Mouse (Mus musculus) midbrain, embryonic 11.5 days (tissue): ENCODE data around the gene Pars2. TPM values are rescaled to one million over a fixed set of nuclear protein-coding genes. Genes with fewer than 3 reads are reported as not detected.

Source experiments
- ATAC-seq: fragments of 200-750 bp; cut with Nextera tagmentation; 2 replicates; pipeline ENCODE4 v1.8.0; 2017; ENCODE audit warnings: moderate TSS enrichment, moderate library complexity; ENCODE audit not compliant: low FRiP score
- DNase-seq: peaks from one replicate; pipeline ENCODE4 v3.0.0; 2015; ENCODE audit warnings: low spot score; ENCODE audit errors: missing footprints
- H3K27ac ChIP-seq: fragments of 300-500 bp; sonication (generic); 2 replicates; pipeline ENCODE4 v1.5.1; 2014; ENCODE audit warnings: low read depth, low read length
- H3K27me3 ChIP-seq: fragments of 300-500 bp; sonication (generic); 2 replicates; pipeline ENCODE4 v1.6.1; 2014; ENCODE audit warnings: mild to moderate bottlenecking, low read length, moderate library complexity, mixed read lengths; ENCODE audit not compliant: control insufficient read depth, insufficient read depth
- H3K36me3 ChIP-seq: fragments of 300-500 bp; sonication (generic); 2 replicates; pipeline ENCODE4 v1.6.1; 2014; ENCODE audit warnings: mild to moderate bottlenecking, low read length, moderate library complexity, mixed read lengths; ENCODE audit not compliant: control insufficient read depth, insufficient read depth
- H3K4me1 ChIP-seq: fragments of 300-500 bp; sonication (generic); 2 replicates; pipeline ENCODE4 v1.6.1; 2014; ENCODE audit warnings: low read length; ENCODE audit not compliant: control insufficient read depth, insufficient read depth
- H3K4me2 ChIP-seq: fragments of 300-500 bp; sonication (generic); 2 replicates; pipeline ENCODE4 v1.6.1; 2014; ENCODE audit warnings: mild to moderate bottlenecking, moderate library complexity
- H3K4me3 ChIP-seq: fragments of 300-500 bp; sonication (generic); 2 replicates; pipeline ENCODE4 v1.5.1; 2014; ENCODE audit warnings: low read depth, low read length
- H3K9ac ChIP-seq: fragments of 300-500 bp; sonication (generic); 2 replicates; pipeline ENCODE4 v1.6.1; 2014; ENCODE audit warnings: low read length
- H3K9me3 ChIP-seq: fragments of 300-500 bp; sonication (generic); 2 replicates; pipeline ENCODE4 v1.6.1; 2016; ENCODE audit warnings: low read length; ENCODE audit not compliant: control insufficient read depth
- WGBS: fragments of 180-500 bp; shearing (Covaris S2); extraction: QIAGEN DNeasy Blood & Tissue Kit; methylation state at CpG from one replicate; pipeline ENCODE4 v1.1.7; 2014; 5-methylcytosine and 5-hydroxymethylcytosine counted together
- polyA plus RNA-seq: library from polyadenylated mRNA; unstranded; fragments of >200 nt; fragmentation: Nextera tagmentation; extraction: Ambion mirVana; gene quantifications from 2 replicates; pipeline ENCODE4 v1.2.1, GENCODE M21; 2014

Pars2 gene
- polyA plus RNA-seq, 1 experiment from 2014 or later, result 12.4 TPM

GRCm38 (mm10) chr4:106617056-106617455 is 33.8 kb upstream of the Pars2 start, which contains the start of gene Lexm:
Lexm (minus strand) TSS chr4:106617241.
- Histone ChIP-seq H3K9ac (peak within 1 kb of the TSS; percentile 7; the same call in 1 of the 2 replicates), H3K4me2 (peak within 1 kb of the TSS; percentile 33), H3K27ac (no peak within 1 kb of the TSS), H3K4me3 (peak within 1 kb of the TSS; percentile 8; the same call in 1 of the 2 replicates), H3K27me3 (peaks cover 6% of the 10 kb centered on the region), H3K4me1 (peaks cover 4% of the 10 kb centered on the region; the same call in 1 of the 2 replicates), H3K36me3 (no peaks in the 10 kb centered on the region), H3K9me3 (no peaks in the 10 kb centered on the region)
- under 1% methylated on average over 18 of the region's 19 CpGs for WGBS
- DNase-seq (peak; percentile 85), ATAC-seq (no peak; the same call in 1 of the 2 replicates)

- Histone ChIP-seq H3K9me3 (no peaks in the 10 kb centered on the region), H3K36me3 (no peaks in the 10 kb centered on the region), H3K9ac (no peak overlapping the region), H3K4me2 (no peak overlapping the region), H3K27ac (no peak overlapping the region), H3K4me3 (no peak overlapping the region), H3K4me1 (peaks cover 4% of the 10 kb centered on the region; the same call in 1 of the 2 replicates), H3K27me3 (peaks cover 21% of the 10 kb centered on the region)
- ATAC-seq (no peak), DNase-seq (no peak)
- WGBS, result 78% methylated on average over 4 of the region's 4 CpGs
Observed at GRCm38 (mm10) chr4:106618898-106619297, 32.0 kb upstream of the Pars2 start.

GRCm38 (mm10) chr4:106621428-106621827 is 29.4 kb upstream of the Pars2 start:
- Histone ChIP-seq H3K36me3 (no peaks in the 10 kb centered on the region), H3K27me3 (peaks cover 21% of the 10 kb centered on the region), H3K4me3 (no peak overlapping the region), H3K27ac (no peak overlapping the region), H3K9me3 (no peaks in the 10 kb centered on the region), H3K4me1 (peaks cover 4% of the 10 kb centered on the region; the same call in 1 of the 2 replicates), H3K9ac (no peak overlapping the region), H3K4me2 (no peak overlapping the region)
- DNase-seq (no peak), ATAC-seq (no peak)
- WGBS, result 75% methylated on average over 3 of the region's 3 CpGs

GRCm38 (mm10) chr4:106622030-106622493 is 28.8 kb upstream of the Pars2 start, which contains the start of gene Ttc22:
Ttc22 (plus strand) TSS chr4:106622432.
- H3K4me3 ChIP-seq, result no peak within 1 kb of the TSS
- 31% methylated on average over 16 of the region's 16 CpGs for WGBS
- H3K9ac ChIP-seq, result no peak within 1 kb of the TSS
- no peak within 1 kb of the TSS for H3K4me2 ChIP-seq
- H3K27me3 ChIP-seq, result peaks cover 21% of the 10 kb centered on the region
- H3K4me1 ChIP-seq, result peaks cover 2% of the 10 kb centered on the region; the same call in 1 of the 2 replicates
- no peak for ATAC-seq
- no peaks in the 10 kb centered on the region for H3K36me3 ChIP-seq
- no peak within 1 kb of the TSS for H3K27ac ChIP-seq
- no peaks in the 10 kb centered on the region for H3K9me3 ChIP-seq
- DNase-seq, result peak; percentile 76

- Histone ChIP-seq H3K9ac (no peak overlapping the region), H3K36me3 (no peaks in the 10 kb centered on the region), H3K27ac (no peak overlapping the region), H3K4me1 (no peaks in the 10 kb centered on the region), H3K4me2 (no peak overlapping the region), H3K27me3 (peaks cover 21% of the 10 kb centered on the region), H3K9me3 (no peaks in the 10 kb centered on the region), H3K4me3 (no peak overlapping the region)
- DNase-seq (peak; percentile 75), ATAC-seq (no peak)
- WGBS, result 31% methylated on average over 28 of the region's 28 CpGs
Observed at GRCm38 (mm10) chr4:106622712-106623111, 28.2 kb upstream of the Pars2 start.

- no peak for ATAC-seq
- H3K27me3 ChIP-seq, result peaks cover 21% of the 10 kb centered on the region
- WGBS, result 89% methylated on average over 10 of the region's 10 CpGs
Observed at GRCm38 (mm10) chr4:106624271-106624670, 26.6 kb upstream of the Pars2 start.

GRCm38 (mm10) chr4:106627809-106628208 is 23.1 kb upstream of the Pars2 start:
- ATAC-seq (no peak), DNase-seq (peak; percentile 70)
- no peak overlapping the region for H3K9ac ChIP-seq
- no peak overlapping the region for H3K27ac ChIP-seq
- no peak overlapping the region for H3K4me3 ChIP-seq
- no peaks in the 10 kb centered on the region for H3K36me3 ChIP-seq
- no peaks in the 10 kb centered on the region for H3K9me3 ChIP-seq
- peaks cover 7% of the 10 kb centered on the region for H3K27me3 ChIP-seq
- H3K4me1 ChIP-seq, result 0 out of 2 replicates have a peak, but pooled peaks cover 2% of the 10 kb centered on the region
- no peak overlapping the region for H3K4me2 ChIP-seq
- 80% methylated on average over 5 of the region's 5 CpGs for whole genome bisulfite sequencing

More at GRCm38 (mm10) chr4:106624271-106624670, 26.6 kb upstream of the Pars2 start:
- H3K4me3 ChIP-seq, result no peak overlapping the region
- H3K4me2 ChIP-seq, result no peak overlapping the region
- H3K4me1 ChIP-seq, result no peaks in the 10 kb centered on the region
- no peak overlapping the region for H3K9ac ChIP-seq
- no peak overlapping the region for H3K27ac ChIP-seq
- no peaks in the 10 kb centered on the region for H3K9me3 ChIP-seq
- no peaks in the 10 kb centered on the region for H3K36me3 ChIP-seq
- DNase-seq, result peak; percentile 44

GRCm38 (mm10) chr4:106628650-106629360 is 22.1 kb upstream of the Pars2 start:
- Histone ChIP-seq H3K27ac (no peak overlapping the region), H3K4me3 (no peak overlapping the region), H3K4me2 (no peak overlapping the region), H3K9ac (no peak overlapping the region), H3K36me3 (no peaks in the 10 kb centered on the region), H3K27me3 (no peaks in the 10 kb centered on the region; the same call in 1 of the 2 replicates), H3K9me3 (no peaks in the 10 kb centered on the region), H3K4me1 (0 out of 2 replicates have a peak, but pooled peaks cover 2% of the 10 kb centered on the region)
- ATAC-seq (no peak), DNase-seq (peak; percentile 76)
- WGBS, result 59% methylated on average over 9 of the region's 9 CpGs

- Histone ChIP-seq H3K9me3 (no peaks in the 10 kb centered on the region), H3K27ac (no peak overlapping the region), H3K27me3 (no peaks in the 10 kb centered on the region; the same call in 1 of the 2 replicates), H3K36me3 (no peaks in the 10 kb centered on the region), H3K4me2 (no peak overlapping the region), H3K4me3 (no peak overlapping the region), H3K9ac (no peak overlapping the region), H3K4me1 (0 out of 2 replicates have a peak, but pooled peaks cover 2% of the 10 kb centered on the region)
- DNase-seq, result peak; percentile 28
- 76% methylated on average over 5 of the region's 5 CpGs for WGBS
- ATAC-seq, result no peak
Observed at GRCm38 (mm10) chr4:106629374-106629773, 21.5 kb upstream of the Pars2 start.
